In genomic region chr15:78258246-78258865, GRCm38 (mm10) we compare ENCODE assay signal across 10 mouse cellular contexts. TPM values are rescaled to one million over a fixed set of nuclear protein-coding genes. Genes with fewer than 3 reads are reported as not detected.
DNase-seq lines count a peak whose midpoint lies in the region; ATAC-seq and TF ChIP-seq lines count a peak whose summit lies in the region.
"Had no signal": no experiment of that assay in that cellular context is flagged by ENCODE, and none has a peak within 500 bp of the region (broad histone marks: within the 10 kb centered on the region; RNA-seq: fewer than 3 reads in every experiment).

No protein-coding gene starts in this region.

- H3K36me3 ChIP-seq in heart, embryonic 10.5 days = no peaks in the 10 kb centered on the region
- no peaks in the 10 kb centered on the region for H3K36me3 ChIP-seq in liver, embryonic 15.5 days (replicated peaks)
- H3K36me3 ChIP-seq: midbrain, embryonic 15.5 days had no signal

- peak; percentile 39 to 51 for DNase-seq in right cerebral cortex, postnatal 10 days (ENCODE audit: low spot score in 2 of 2)
- no peak for DNase-seq in right cerebral cortex, postnatal 14 days
- DNase-seq in heart, embryonic 10.5 days (ENCODE audit: low spot score) = no peak
- peak; percentile 51 for DNase-seq in testis, postnatal 14 days (ENCODE audit: low spot score)
- no peak for DNase-seq in cerebellum, adult 9-10 months
- DNase-seq in cerebellum, adult 2 months = no peak

- no peaks in the 10 kb centered on the region for H3K9me3 ChIP-seq in heart, embryonic 10.5 days
- H3K9me3 ChIP-seq in liver, embryonic 15.5 days (replicated peaks) = no peaks in the 10 kb centered on the region
- H3K9me3 ChIP-seq: midbrain, embryonic 15.5 days had no signal

- H3K4me2 ChIP-seq in liver, embryonic 15.5 days = peak overlapping the region; percentile 32
- H3K4me2 ChIP-seq: midbrain, embryonic 15.5 days had no signal

- ATAC-seq in liver, embryonic 15.5 days (ENCODE audit: insufficient read depth) = peak; percentile 21; the same call in 1 of the 2 replicates
- ATAC-seq: intestine, embryonic 16.5 days; midbrain, embryonic 15.5 days had no signal

- TF ChIP-seq POLR2A in cerebellum, adult 2 months (IDR thresholded peaks at IDR 0.05; ENCODE audit: borderline replicate concordance, insufficient read depth, low read length) = no peak

- peaks cover 26% of the 10 kb centered on the region for H3K27me3 ChIP-seq in heart, embryonic 10.5 days (ENCODE audit: insufficient read depth, poor library complexity, severe bottlenecking)
- no peaks in the 10 kb centered on the region for H3K27me3 ChIP-seq in liver, embryonic 15.5 days
- no peaks in the 10 kb centered on the region for H3K27me3 ChIP-seq in cerebellum, adult 2 months (ENCODE audit: control insufficient read depth, insufficient read depth, low read length)

- H3K27ac ChIP-seq in heart, embryonic 10.5 days = peak overlapping the region; percentile 57; the same call in 1 of the 2 replicates
- H3K27ac ChIP-seq in liver, embryonic 15.5 days (replicated peaks) = peak overlapping the region; percentile 78
- no peak overlapping the region for H3K27ac ChIP-seq in cerebellum, adult 2 months (ENCODE audit: insufficient read depth, low read length)
- H3K27ac ChIP-seq: midbrain, embryonic 15.5 days had no signal

- H3K4me1 ChIP-seq in heart, embryonic 10.5 days = peaks cover 12% of the 10 kb centered on the region; the same call in 1 of the 2 replicates
- H3K4me1 ChIP-seq in liver, embryonic 15.5 days (replicated peaks) = peaks cover 52% of the 10 kb centered on the region
- H3K4me1 ChIP-seq in cerebellum, adult 2 months (ENCODE audit: control insufficient read depth, insufficient read depth, low read length) = no peaks in the 10 kb centered on the region

- H3K9ac ChIP-seq in liver, embryonic 15.5 days = 0 out of 2 replicates have a peak overlapping the region, but pooled peaks have one; percentile 4
- H3K9ac ChIP-seq: midbrain, embryonic 15.5 days had no signal

- TF ChIP-seq CTCF in cerebellum, adult 2 months (IDR thresholded peaks at IDR 0.05; ENCODE audit: borderline replicate concordance, insufficient read depth, low read depth, low read length) = no peak

- 58% methylated on average over 10 of the region's 10 CpGs for WGBS in heart, embryonic 10.5 days
- WGBS in liver, embryonic 15.5 days (ENCODE audit: insufficient replicate concordance) = 29% methylated on average over 10 of the region's 10 CpGs
- WGBS in cerebellum, adult 2 months = 83% methylated on average over 10 of the region's 10 CpGs

- no peak overlapping the region for H3K4me3 ChIP-seq in heart, embryonic 10.5 days
- H3K4me3 ChIP-seq in liver, embryonic 15.5 days (replicated peaks) = no peak overlapping the region
- no peak overlapping the region for H3K4me3 ChIP-seq in cerebellum, adult 2 months (replicated peaks; ENCODE audit: insufficient read depth, low read depth, low read length)
- H3K4me3 ChIP-seq: midbrain, embryonic 15.5 days had no signal

RNA-seq across cellular contexts. Expression of gene Ncf4, which starts 13.8 kb away (rescaled TPM):
- 7.5 and 12.3 TPM in 2 replicates for polyA plus RNA-seq in heart, embryonic 10.5 days (2016; fragmentation: Nextera tagmentation; extraction: Ambion mirVana)
- 46.6 and 47.6 TPM in 2 replicates for polyA plus RNA-seq in liver, embryonic 15.5 days (2015; fragmentation: Nextera tagmentation; extraction: Ambion mirVana)
- 0.77 and 0.84 TPM in 2 replicates for polyA plus RNA-seq in cerebellum, adult 2 months (2012; rRNA removed)

RNA-seq across cellular contexts. Expression of gene Csf2rb2, which starts 47.2 kb away (rescaled TPM):
- 0.75 and 1.5 TPM in 2 replicates for polyA plus RNA-seq in heart, embryonic 10.5 days (2016; fragmentation: Nextera tagmentation; extraction: Ambion mirVana)
- polyA plus RNA-seq in liver, embryonic 15.5 days (2015; fragmentation: Nextera tagmentation; extraction: Ambion mirVana) = 1.4 and 1.5 TPM in 2 replicates
- polyA plus RNA-seq in cerebellum, adult 2 months (2012; rRNA removed) = 0.20 and 0.24 TPM in 2 replicates

RNA-seq across cellular contexts. Expression of gene Pvalb, which starts 52.2 kb away (rescaled TPM):
- 0.30 and 1.3 TPM in 2 replicates for polyA plus RNA-seq in heart, embryonic 10.5 days (2016; fragmentation: Nextera tagmentation; extraction: Ambion mirVana)
- not detected in 2 replicates for polyA plus RNA-seq in liver, embryonic 15.5 days (2015; fragmentation: Nextera tagmentation; extraction: Ambion mirVana)
- 1,013 and 1,016 TPM in 2 replicates for polyA plus RNA-seq in cerebellum, adult 2 months (2012; rRNA removed)
- polyA plus RNA-seq: embryonic facial prominence, embryonic 11.5 days; intestine, embryonic 16.5 days had no signal

Comparison
In these comparisons a context has a peak if more than half of its experiments do, and no peak if none do; other contexts are left out.
1. DNase-seq: peak in right cerebral cortex, postnatal 10 days (2 of 2) and testis, postnatal 14 days (single experiment); none in right cerebral cortex, postnatal 14 days (single experiment), heart, embryonic 10.5 days (single experiment), cerebellum, adult 9-10 months (single experiment) and cerebellum, adult 2 months (0 of 2).
2. RNA of gene Pvalb, which starts 52.2 kb away (polyA plus RNA-seq): 1,013 to 1,016 TPM in cerebellum, adult 2 months; 0.30 to 1.3 TPM in heart, embryonic 10.5 days and not detected in liver, embryonic 15.5 days; every median in the first group is over 100 times any median in the second.